Mouse (Mus musculus) right cerebral cortex, postnatal 25 days (tissue): ENCODE measurements around the gene Ifi214.
"Not testable (repeated sequence)": the region's sequence is repeated elsewhere in the genome, so short reads cannot be mapped to it uniquely, and the experiment has no call there.

Source experiments
- DNase-seq: peaks from one replicate; pipeline ENCODE4 v3.0.0; 2022

The Ifi214 gene

GRCm38 (mm10) chr1:173535791-173536190 is at the start of gene Ifi214:
Gene Ifi214, minus strand, starts transcription at chr1:173535957.
- not testable (repeated sequence) for DNase-seq

- DNase-seq: no peak
Measured at GRCm38 (mm10) chr1:173579921-173580585, 44.3 kb upstream of the Ifi214 start.

- no peak for DNase-seq
Measured at GRCm38 (mm10) chr1:173579079-173579478, 43.3 kb upstream of the Ifi214 start.

- not testable (repeated sequence) for DNase-seq
Measured at GRCm38 (mm10) chr1:173550491-173551050, 14.8 kb upstream of the Ifi214 start.

- not testable (repeated sequence) for DNase-seq
Measured at GRCm38 (mm10) chr1:173548798-173549197, 13.0 kb upstream of the Ifi214 start.

GRCm38 (mm10) chr1:173521452-173521851 is 14.3 kb downstream of the Ifi214 start:
- no peak for DNase-seq

GRCm38 (mm10) chr1:173510595-173510994 is 25.2 kb downstream of the Ifi214 start:
- not testable (repeated sequence) for DNase-seq

- not testable (repeated sequence) for DNase-seq
Measured at GRCm38 (mm10) chr1:173491483-173491882, 44.3 kb downstream of the Ifi214 start.

GRCm38 (mm10) chr1:173490812-173491480 is 44.8 kb downstream of the Ifi214 start, which contains the start of gene Ifi206:
Gene Ifi206, minus strand, starts transcription at chr1:173491041.
- not testable (repeated sequence) for DNase-seq

- not testable (repeated sequence) for DNase-seq
Measured at GRCm38 (mm10) chr1:173481182-173481574, 54.6 kb downstream of the Ifi214 start.

GRCm38 (mm10) chr1:173480399-173481181 is 55.2 kb downstream of the Ifi214 start:
- not testable (repeated sequence) for DNase-seq
